Mouse (Mus musculus) MEL (cell line): ENCODE measurements around the gene Tdp1. TPM values are rescaled to one million over a fixed set of nuclear protein-coding genes. Genes with fewer than 3 reads are reported as not detected.

Source experiments
- DNase-seq: peaks from one replicate; pipeline ENCODE4 v3.0.0; 2011; ENCODE audit warnings: low read depth, low spot score
- H3K27ac ChIP-seq: 2 replicates; pipeline ENCODE4 v1.5.1; 2012; ENCODE audit warnings: low read depth, mild to moderate bottlenecking, control low read depth, low read length, moderate library complexity; ENCODE audit not compliant: control insufficient read depth
- H3K27me3 ChIP-seq, 2 experiments: fragments of 150-350 bp in 1 of 2; sonication (generic) in 1 of 2; 2 replicates each; pipeline ENCODE4 v1.6.1; 2012; ENCODE audit warnings: low read length in 2 of 2, mild to moderate bottlenecking in 2 of 2, improper control_type of control experiment in 1 of 2, moderate library complexity in 1 of 2; ENCODE audit not compliant: insufficient read depth in 2 of 2, control insufficient read depth in 1 of 2
- H3K36me3 ChIP-seq, 2 experiments: 2 replicates each; pipeline ENCODE4 v1.6.1; 2012 to 2014; ENCODE audit warnings: low read length in 2 of 2, improper control_type of control experiment in 1 of 2, inconsistent platforms in 1 of 2, mild to moderate bottlenecking in 1 of 2; ENCODE audit not compliant: insufficient read depth in 2 of 2, control insufficient read depth in 1 of 2
- H3K4me1 ChIP-seq, 2 experiments: fragments of 150-350 bp in 1 of 2; sonication (generic) in 1 of 2; 2 replicates each; pipeline ENCODE4 v1.6.1; 2012; ENCODE audit warnings: low read length in 2 of 2, improper control_type of control experiment in 1 of 2, mild to moderate bottlenecking in 1 of 2; ENCODE audit not compliant: insufficient read depth in 2 of 2, control insufficient read depth in 1 of 2
- H3K4me3 ChIP-seq, 2 experiments: fragments of 150-350 bp in 1 of 2; sonication (generic) in 1 of 2; 2 replicates each; pipeline ENCODE4 v1.5.1; 2012; ENCODE audit warnings: low read depth in 2 of 2, low read length in 2 of 2, mild to moderate bottlenecking in 2 of 2, moderate library complexity in 2 of 2, control low read depth in 1 of 2, improper control_type of control experiment in 1 of 2; ENCODE audit not compliant: control insufficient read depth in 1 of 2, insufficient read depth in 1 of 2
- H3K79me2 ChIP-seq: 2 replicates; pipeline ENCODE4 v1.6.1; 2012; ENCODE audit warnings: mild to moderate bottlenecking, low read length, moderate library complexity; ENCODE audit not compliant: control insufficient read depth, poor library complexity, insufficient read depth
- H3K9ac ChIP-seq: 2 replicates; pipeline ENCODE4 v1.6.1; 2012; ENCODE audit warnings: low read depth, mild to moderate bottlenecking, control low read depth, low read length, moderate library complexity; ENCODE audit not compliant: control insufficient read depth, poor library complexity, severe bottlenecking
- H3K9me3 ChIP-seq: fragments of 150-350 bp; sonication (generic); replicated peaks from 2 replicates; pipeline ENCODE4 v1.6.1; 2012; ENCODE audit warnings: mild to moderate bottlenecking, low read length, improper control_type of control experiment, moderate library complexity; ENCODE audit not compliant: insufficient read depth
- BHLHE40 ChIP-seq: IDR thresholded peaks from 2 replicates; pipeline ENCODE4 v1.6.1; 2012; ENCODE audit warnings: low read depth, mild to moderate bottlenecking, inconsistent platforms, low read length, improper control_type of control experiment, borderline replicate concordance
- CHD1 ChIP-seq: IDR thresholded peaks from 2 replicates; pipeline ENCODE4 v1.6.1; 2012; ENCODE audit warnings: low read depth, mild to moderate bottlenecking, inconsistent platforms, low read length, improper control_type of control experiment
- CHD2 ChIP-seq: IDR thresholded peaks from 2 replicates; pipeline ENCODE4 v1.6.1; 2011; ENCODE audit warnings: low read length, improper control_type of control experiment
- CTCF ChIP-seq, 3 experiments: IDR thresholded peaks in 2 of 3; conservative IDR thresholded peaks in 1 of 3; 2 replicates each; pipeline ENCODE4 v1.5.1; 2011 to 2012; ENCODE audit warnings: low read length in 3 of 3, low read depth in 2 of 3, mild to moderate bottlenecking in 2 of 3, improper control_type of control experiment in 1 of 3, inconsistent platforms in 1 of 3, mixed read lengths in 1 of 3, moderate library complexity in 1 of 3; ENCODE audit not compliant: control insufficient read depth in 1 of 3, insufficient read depth in 1 of 3, poor library complexity in 1 of 3, severe bottlenecking in 1 of 3
- ELF1 ChIP-seq: IDR thresholded peaks from 2 replicates; pipeline ENCODE4 v1.6.1; 2014; ENCODE audit warnings: low read depth, mild to moderate bottlenecking, inconsistent platforms, low read length, improper control_type of control experiment, moderate library complexity
- ETS1 ChIP-seq: IDR thresholded peaks from 2 replicates; pipeline ENCODE4 v1.6.1; 2012; ENCODE audit warnings: low read depth, mild to moderate bottlenecking, inconsistent platforms, low read length, improper control_type of control experiment, moderate library complexity
- GATA1 ChIP-seq: IDR thresholded peaks from 2 replicates; pipeline ENCODE4 v1.6.1; 2011; ENCODE audit warnings: low read depth, low read length, improper control_type of control experiment
- HCFC1 ChIP-seq: IDR thresholded peaks from 2 replicates; pipeline ENCODE4 v1.6.1; 2012; ENCODE audit warnings: low read depth, mild to moderate bottlenecking, inconsistent platforms, low read length, improper control_type of control experiment, moderate library complexity
- JUND ChIP-seq: IDR thresholded peaks from 2 replicates; pipeline ENCODE4 v1.6.1; 2011; ENCODE audit warnings: low read depth, mild to moderate bottlenecking, improper control_type of control experiment, low read length
- KAT2A ChIP-seq: conservative IDR thresholded peaks from 2 replicates; pipeline ENCODE4 v1.6.1; 2012; ENCODE audit warnings: low read depth, low read length, improper control_type of control experiment, inconsistent platforms
- MAFK ChIP-seq: IDR thresholded peaks from 2 replicates; pipeline ENCODE4 v1.6.1; 2011; ENCODE audit warnings: low read depth, mild to moderate bottlenecking, low read length, improper control_type of control experiment, borderline replicate concordance
- MAX ChIP-seq: IDR thresholded peaks from 2 replicates; pipeline ENCODE4 v1.6.1; 2011; ENCODE audit warnings: low read length, improper control_type of control experiment
- MEF2A ChIP-seq: IDR thresholded peaks from 2 replicates; pipeline ENCODE4 v1.6.1; 2014; ENCODE audit warnings: low read depth, mild to moderate bottlenecking, inconsistent platforms, low read length, improper control_type of control experiment; ENCODE audit not compliant: poor library complexity, insufficient replicate concordance, severe bottlenecking; ENCODE audit errors: extremely low read depth
- MXI1 ChIP-seq: IDR thresholded peaks from 2 replicates; pipeline ENCODE4 v1.6.1; 2011; ENCODE audit warnings: mild to moderate bottlenecking, low read depth, low read length, improper control_type of control experiment
- POLR2A ChIP-seq, 2 experiments: IDR thresholded peaks; 2 replicates each; pipeline ENCODE4 v1.6.1; 2011 to 2012; ENCODE audit warnings: low read length in 2 of 2, mild to moderate bottlenecking in 2 of 2, control low read depth in 1 of 2, improper control_type of control experiment in 1 of 2, low read depth in 1 of 2, moderate library complexity in 1 of 2; ENCODE audit not compliant: control insufficient read depth in 1 of 2, insufficient read depth in 1 of 2, poor library complexity in 1 of 2
- POLR2AphosphoS2 ChIP-seq: IDR thresholded peaks from 2 replicates; pipeline ENCODE4 v1.6.1; 2011; ENCODE audit warnings: low read length, improper control_type of control experiment
- RCOR1 ChIP-seq: IDR thresholded peaks from 2 replicates; pipeline ENCODE4 v1.6.1; 2012; ENCODE audit warnings: low read depth, mild to moderate bottlenecking, inconsistent platforms, low read length, improper control_type of control experiment
- SIN3A ChIP-seq: IDR thresholded peaks from 2 replicates; pipeline ENCODE4 v1.6.1; 2012; ENCODE audit warnings: low read length, improper control_type of control experiment, inconsistent platforms
- TBP ChIP-seq: IDR thresholded peaks from 2 replicates; pipeline ENCODE4 v1.8.0; 2011; ENCODE audit warnings: low read depth, low read length, improper control_type of control experiment
- USF1 ChIP-seq: IDR thresholded peaks from 2 replicates; pipeline ENCODE4 v1.6.1; 2014; ENCODE audit warnings: low read depth, mild to moderate bottlenecking, inconsistent platforms, low read length, improper control_type of control experiment, moderate library complexity
- ZC3H11A ChIP-seq: IDR thresholded peaks from 2 replicates; pipeline ENCODE4 v1.6.1; 2012; ENCODE audit warnings: low read depth, mild to moderate bottlenecking, inconsistent platforms, low read length, improper control_type of control experiment
- ZKSCAN1 ChIP-seq: IDR thresholded peaks from 2 replicates; pipeline ENCODE4 v1.6.1; 2012; ENCODE audit warnings: low read depth, mild to moderate bottlenecking, inconsistent platforms, low read length, improper control_type of control experiment, moderate library complexity
- ZNF384 ChIP-seq: IDR thresholded peaks from 2 replicates; pipeline ENCODE4 v1.6.1; 2012; ENCODE audit warnings: low read depth, mild to moderate bottlenecking, inconsistent platforms, low read length, improper control_type of control experiment
- polyA plus RNA-seq, 2 experiments: library from polyadenylated mRNA; stranded (reverse) in 1 of 2; unstranded in 1 of 2; fragments of >175 nt in 1 of 2; fragments of >200 nt in 1 of 2; gene quantifications; 2 replicates each; pipeline versions ENCODE4 v1.2.1 to v1.2.4; 2012; ENCODE audit warnings: low replicate concordance in 2 of 2, low read depth in 1 of 2; ENCODE audit not compliant: insufficient read length in 2 of 2, insufficient read depth in 1 of 2, missing spikeins in 1 of 2
- total RNA-seq: library from RNA; depleted of rRNA; stranded (reverse); fragments of 300-350 nt; gene quantifications from 2 replicates; pipeline ENCODE4 v1.2.3, GENCODE M21; 2012

Gene Tdp1
- total and polyA plus RNA-seq, 3 experiments = 33.2 to 142 (median 94.3) TPM

DNA sequence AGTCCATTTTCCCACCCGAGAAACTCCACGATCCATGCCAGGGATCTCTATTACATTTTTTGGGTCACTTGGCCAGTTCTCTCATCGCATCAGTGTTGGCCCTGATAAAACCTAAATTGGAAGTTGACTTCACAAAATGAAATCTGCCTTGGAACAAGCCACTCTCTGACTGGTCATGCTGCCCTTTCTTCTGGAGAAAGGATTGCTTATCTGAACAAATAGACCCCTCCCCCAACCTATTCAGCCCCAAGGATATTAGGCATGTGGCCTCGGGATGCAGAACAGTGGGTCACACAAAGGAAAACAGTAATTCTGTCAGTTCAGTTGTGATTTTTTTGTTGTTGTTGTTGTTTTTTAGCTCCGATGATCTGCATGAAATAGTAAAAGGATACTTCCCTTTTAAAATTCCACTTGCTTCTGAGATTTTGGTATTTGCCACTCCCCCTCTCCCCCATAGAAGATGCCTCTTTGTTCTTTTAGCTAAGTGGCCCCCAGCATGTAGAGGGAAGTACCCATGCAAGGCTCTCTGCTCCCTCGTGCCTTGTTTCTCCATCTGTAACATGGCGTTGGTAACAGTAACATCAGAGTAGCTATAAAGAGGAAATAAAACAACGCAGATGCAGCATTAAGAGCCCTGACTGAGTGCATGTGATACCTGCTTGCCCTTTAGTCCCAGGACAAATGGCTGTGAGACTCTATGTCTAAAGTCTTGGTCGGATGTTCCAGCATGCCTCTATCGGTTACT is 109.0 kb downstream of the Tdp1 start:
- no peak overlapping the region for H3K4me3 ChIP-seq
- TF ChIP-seq ZKSCAN1 (no peak), MXI1 (no peak), JUND (no peak), ELF1 (no peak), CTCF (IDR thresholded peaks at IDR 0.05 in 2 of 3, conservative IDR thresholded peaks at IDR 0.05 in 1 of 3; ENCODE audit: control insufficient read depth in 1 of 3, insufficient read depth in 1 of 3, low read depth in 2 of 3, low read length in 3 of 3, poor library complexity in 1 of 3, severe bottlenecking in 1 of 3) (no peak), TBP (no peak), CHD1 (no peak), ZC3H11A (no peak), ZNF384 (no peak), MEF2A (no peak), CHD2 (no peak), GATA1 (no peak), BHLHE40 (no peak), MAX (no peak), HCFC1 (no peak), USF1 (no peak), RCOR1 (no peak), KAT2A (no peak)
- TF ChIP-seq, all 39 proteins: peak for 0
- Histone ChIP-seq H3K79me2 (no peaks in the 10 kb centered on the region), H3K27ac (no peak overlapping the region), H3K9me3 (no peaks in the 10 kb centered on the region), H3K4me1 (no peaks in the 10 kb centered on the region), H3K27me3 (no peaks in the 10 kb centered on the region; a peak in 1 of 4 replicates), H3K9ac (no peak overlapping the region), H3K36me3 (no peaks in the 10 kb centered on the region)
- DNase-seq = no peak

DNA sequence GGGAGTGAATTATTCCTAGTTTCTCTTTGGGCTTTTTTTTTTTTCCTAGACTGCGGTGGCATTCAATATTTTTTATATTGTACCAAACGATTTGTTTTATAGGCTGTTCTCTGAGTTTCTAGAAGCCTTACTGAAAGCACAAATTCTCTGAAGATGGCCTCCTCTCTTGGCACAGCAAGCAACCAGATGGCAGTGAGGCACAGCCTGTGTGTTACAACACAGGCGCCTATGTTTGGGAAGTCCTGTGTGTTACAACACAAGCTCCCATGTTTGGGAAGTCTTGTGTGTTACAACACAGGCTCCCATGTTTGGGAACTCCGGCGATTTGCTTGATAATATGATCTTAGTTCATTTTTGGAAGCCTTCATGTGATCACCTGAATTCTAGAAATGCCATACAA is 111.6 kb downstream of the Tdp1 start:
- TF ChIP-seq POLR2AphosphoS2 (no peak), ZC3H11A (no peak), MAFK (no peak), ETS1 (no peak), POLR2A (IDR thresholded peaks at IDR 0.05; ENCODE audit: control insufficient read depth in 1 of 2, insufficient read depth in 1 of 2, low read depth in 1 of 2, low read length in 2 of 2, poor library complexity in 1 of 2) (no peak), SIN3A (no peak), MXI1 (no peak)
- H3K27ac ChIP-seq = no peak overlapping the region
- H3K9me3 ChIP-seq = no peaks in the 10 kb centered on the region
- no peaks in the 10 kb centered on the region for H3K4me1 ChIP-seq
- no peak for DNase-seq
- H3K79me2 ChIP-seq = no peaks in the 10 kb centered on the region
- H3K9ac ChIP-seq = no peak overlapping the region
- H3K36me3 ChIP-seq = no peaks in the 10 kb centered on the region
- no peak overlapping the region for H3K4me3 ChIP-seq
- H3K27me3 ChIP-seq = no peaks in the 10 kb centered on the region; a peak in 1 of 4 replicates
